Mouse (Mus musculus) liver, embryonic 16.5 days (tissue): ENCODE results near the gene Babam2. TPM values are rescaled to one million over a fixed set of nuclear protein-coding genes. Genes with fewer than 3 reads are reported as not detected.

Experiments used
- ATAC-seq: fragments of 200-750 bp; cut with Nextera tagmentation; 2 replicates; pipeline ENCODE4 v1.8.0; 2017; ENCODE audit warnings: low read depth, mild to moderate bottlenecking, moderate number of reproducible peaks, moderate library complexity
- H3K27ac ChIP-seq: fragments of 300-500 bp; sonication (generic); 2 replicates; pipeline ENCODE4 v1.5.1; 2014; ENCODE audit warnings: mild to moderate bottlenecking, low read length
- H3K27me3 ChIP-seq: fragments of 300-500 bp; sonication (generic); 2 replicates; pipeline ENCODE4 v1.6.1; 2014; ENCODE audit warnings: low read depth, low read length, mixed read lengths; ENCODE audit not compliant: control insufficient read depth, insufficient read depth
- H3K36me3 ChIP-seq: fragments of 300-500 bp; sonication (generic); 2 replicates; pipeline ENCODE4 v1.6.1; 2014; ENCODE audit warnings: mild to moderate bottlenecking; ENCODE audit not compliant: control insufficient read depth, insufficient read depth
- H3K4me1 ChIP-seq: fragments of 300-500 bp; sonication (generic); 2 replicates; pipeline ENCODE4 v1.6.1; 2014; ENCODE audit warnings: low read depth, low read length, mixed read lengths; ENCODE audit not compliant: control insufficient read depth
- H3K4me2 ChIP-seq: fragments of 300-500 bp; sonication (generic); 2 replicates; pipeline ENCODE4 v1.6.1; 2014; ENCODE audit warnings: low read depth, low read length, mixed read lengths
- H3K4me3 ChIP-seq: fragments of 300-500 bp; sonication (generic); 2 replicates; pipeline ENCODE4 v1.5.1; 2014; ENCODE audit warnings: low read depth, mild to moderate bottlenecking, low read length
- H3K9ac ChIP-seq: fragments of 300-500 bp; sonication (generic); 2 replicates; pipeline ENCODE4 v1.6.1; 2014; ENCODE audit warnings: low read depth, low read length
- H3K9me3 ChIP-seq: fragments of 300-500 bp; sonication (generic); replicated peaks from 2 replicates; pipeline ENCODE4 v1.6.1; 2016; ENCODE audit warnings: low read length; ENCODE audit not compliant: control insufficient read depth
- WGBS: fragments of 180-500 bp; shearing (Covaris S2); extraction: QIAGEN DNeasy Blood & Tissue Kit; methylation state at CpG from one replicate; pipeline ENCODE4 v1.1.7; 2014; ENCODE audit not compliant: insufficient replicate concordance; 5-methylcytosine and 5-hydroxymethylcytosine counted together
- polyA plus RNA-seq: library from polyadenylated mRNA; unstranded; fragments of >200 nt; fragmentation: Nextera tagmentation; extraction: Ambion mirVana; gene quantifications from 2 replicates; pipeline ENCODE4 v1.2.1, GENCODE M21; 2015

The Babam2 gene
- polyA plus RNA-seq, 1 experiment from 2014 or later = 32.4 TPM

- H3K27me3 ChIP-seq = no peaks in the 10 kb centered on the region
- H3K4me1 ChIP-seq = no peaks in the 10 kb centered on the region
- no peaks in the 10 kb centered on the region for H3K9me3 ChIP-seq
- ATAC-seq = no peak
- no peak overlapping the region for H3K27ac ChIP-seq
- H3K4me3 ChIP-seq = no peak overlapping the region
- no peak overlapping the region for H3K9ac ChIP-seq
- H3K4me2 ChIP-seq = no peak overlapping the region
- WGBS = 60% methylated on average over 9 of the region's 9 CpGs
- no peaks in the 10 kb centered on the region for H3K36me3 ChIP-seq
These were observed 318.5 kb downstream of the Babam2 start for GRCm38 (mm10) chr5:32015949-32016478.

- 62% methylated on average over 3 of the region's 3 CpGs for WGBS
- no peak overlapping the region for H3K9ac ChIP-seq
- H3K4me2 ChIP-seq = no peak overlapping the region
- H3K4me3 ChIP-seq = no peak overlapping the region
- no peaks in the 10 kb centered on the region for H3K27me3 ChIP-seq
- no peaks in the 10 kb centered on the region for H3K4me1 ChIP-seq
- no peaks in the 10 kb centered on the region for H3K9me3 ChIP-seq
- no peak overlapping the region for H3K27ac ChIP-seq
- ATAC-seq = no peak
- no peaks in the 10 kb centered on the region for H3K36me3 ChIP-seq
These were observed 320.2 kb downstream of the Babam2 start for GRCm38 (mm10) chr5:32017686-32018085.

GRCm38 (mm10) chr5:32018276-32018675 lies 320.8 kb downstream of the Babam2 start:
- Histone ChIP-seq H3K4me3 (no peak overlapping the region), H3K4me1 (no peaks in the 10 kb centered on the region), H3K36me3 (no peaks in the 10 kb centered on the region), H3K9me3 (no peaks in the 10 kb centered on the region), H3K9ac (no peak overlapping the region), H3K4me2 (no peak overlapping the region), H3K27ac (no peak overlapping the region), H3K27me3 (no peaks in the 10 kb centered on the region)
- 75% methylated on average over 2 of the region's 2 CpGs for WGBS
- no peak for ATAC-seq

- Histone ChIP-seq H3K27me3 (no peaks in the 10 kb centered on the region), H3K4me3 (no peak overlapping the region), H3K4me1 (no peaks in the 10 kb centered on the region; the same call in 1 of the 2 replicates), H3K4me2 (no peak overlapping the region), H3K9ac (no peak overlapping the region), H3K9me3 (no peaks in the 10 kb centered on the region), H3K36me3 (no peaks in the 10 kb centered on the region), H3K27ac (no peak overlapping the region)
- WGBS = 48% methylated on average over 3 of the region's 3 CpGs
- no peak for ATAC-seq
These were observed 332.4 kb downstream of the Babam2 start for GRCm38 (mm10) chr5:32029834-32030433.

GRCm38 (mm10) chr5:32033185-32033584 lies 335.7 kb downstream of the Babam2 start:
- H3K4me1 ChIP-seq = no peaks in the 10 kb centered on the region; the same call in 1 of the 2 replicates
- H3K9me3 ChIP-seq = no peaks in the 10 kb centered on the region
- H3K27me3 ChIP-seq = no peaks in the 10 kb centered on the region
- WGBS = 17% methylated on average over 4 of the region's 4 CpGs
- ATAC-seq = no peak
- no peak overlapping the region for H3K9ac ChIP-seq
- no peak overlapping the region for H3K27ac ChIP-seq
- H3K36me3 ChIP-seq = no peaks in the 10 kb centered on the region
- H3K4me2 ChIP-seq = no peak overlapping the region
- no peak overlapping the region for H3K4me3 ChIP-seq

GRCm38 (mm10) chr5:32033621-32034020 lies 336.1 kb downstream of the Babam2 start:
- Histone ChIP-seq H3K4me2 (no peak overlapping the region), H3K9ac (no peak overlapping the region), H3K36me3 (no peaks in the 10 kb centered on the region), H3K4me1 (no peaks in the 10 kb centered on the region; the same call in 1 of the 2 replicates), H3K4me3 (no peak overlapping the region), H3K27me3 (no peaks in the 10 kb centered on the region), H3K27ac (no peak overlapping the region), H3K9me3 (no peaks in the 10 kb centered on the region)
- no peak for ATAC-seq

GRCm38 (mm10) chr5:32034475-32035054 lies 337.1 kb downstream of the Babam2 start:
- Histone ChIP-seq H3K9ac (no peak overlapping the region), H3K4me2 (no peak overlapping the region), H3K36me3 (no peaks in the 10 kb centered on the region), H3K27me3 (no peaks in the 10 kb centered on the region), H3K9me3 (no peaks in the 10 kb centered on the region), H3K27ac (no peak overlapping the region), H3K4me1 (no peaks in the 10 kb centered on the region; the same call in 1 of the 2 replicates), H3K4me3 (no peak overlapping the region)
- ATAC-seq = no peak; the same call in 1 of the 2 replicates
- 66% methylated on average over 8 of the region's 8 CpGs for whole genome bisulfite sequencing

GRCm38 (mm10) chr5:32035721-32036320 lies 338.3 kb downstream of the Babam2 start:
- Histone ChIP-seq H3K27me3 (no peaks in the 10 kb centered on the region), H3K27ac (no peak overlapping the region), H3K4me2 (no peak overlapping the region), H3K36me3 (no peaks in the 10 kb centered on the region), H3K9me3 (no peaks in the 10 kb centered on the region), H3K4me3 (no peak overlapping the region), H3K9ac (no peak overlapping the region), H3K4me1 (no peaks in the 10 kb centered on the region; the same call in 1 of the 2 replicates)
- WGBS = 58% methylated on average over 7 of the region's 7 CpGs
- no peak for ATAC-seq

GRCm38 (mm10) chr5:32036896-32037295 lies 339.4 kb downstream of the Babam2 start:
- no peaks in the 10 kb centered on the region for H3K9me3 ChIP-seq
- no peak overlapping the region for H3K4me3 ChIP-seq
- no peaks in the 10 kb centered on the region; the same call in 1 of the 2 replicates for H3K4me1 ChIP-seq
- no peak overlapping the region for H3K4me2 ChIP-seq
- H3K27me3 ChIP-seq = no peaks in the 10 kb centered on the region
- H3K27ac ChIP-seq = no peak overlapping the region
- H3K36me3 ChIP-seq = no peaks in the 10 kb centered on the region
- no peak overlapping the region for H3K9ac ChIP-seq
- 61% methylated on average over 2 of the region's 2 CpGs for WGBS
- no peak for ATAC-seq
